Mouse (Mus musculus): ENCODE results near the gene Lrrc36.

Gene Lrrc36

GRCm38 (mm10) chr8:105481453-105481852 is 68.1 kb downstream of the Lrrc36 start:
- in situ Hi-C loops (cut with MboI; ENCODE audit: low sequenced_read_pairs), result loop anchor here (10.0 kb wide), 1 partner anchor 63 kb away; no protein-coding TSS in a partner anchor

- in situ Hi-C loops (cut with MboI; ENCODE audit: low sequenced_read_pairs), result loop anchor here (10.0 kb wide), 1 partner anchor 63 kb away; no protein-coding TSS in a partner anchor
These were observed 68.8 kb downstream of the Lrrc36 start for GRCm38 (mm10) chr8:105482123-105482522.

- in situ Hi-C loops (cut with MboI; ENCODE audit: low sequenced_read_pairs), result loop anchor here (10.0 kb wide), 1 partner anchor 61 kb away; no protein-coding TSS in a partner anchor
These were observed 70.0 kb downstream of the Lrrc36 start for GRCm38 (mm10) chr8:105483212-105484029.

- in situ Hi-C loops (cut with MboI; ENCODE audit: low sequenced_read_pairs), result loop anchor here (10.0 kb wide), 1 partner anchor 61 kb away; no protein-coding TSS in a partner anchor
These were observed 70.6 kb downstream of the Lrrc36 start for GRCm38 (mm10) chr8:105484030-105484368.

GRCm38 (mm10) chr8:105484392-105484791 is 71.0 kb downstream of the Lrrc36 start:
- in situ Hi-C loops (cut with MboI; ENCODE audit: low sequenced_read_pairs), result loop anchor here (10.0 kb wide), 1 partner anchor 60 kb away; no protein-coding TSS in a partner anchor

- in situ Hi-C loops (cut with MboI; ENCODE audit: low sequenced_read_pairs), result loop anchor here (10.0 kb wide), 1 partner anchor 57 kb away; no protein-coding TSS in a partner anchor
These were observed 74.7 kb downstream of the Lrrc36 start for GRCm38 (mm10) chr8:105488082-105488481.

GRCm38 (mm10) chr8:105489281-105489680 is 75.9 kb downstream of the Lrrc36 start:
- in situ Hi-C loops (cut with MboI; ENCODE audit: low sequenced_read_pairs), result loop anchor here (10.0 kb wide), 1 partner anchor 56 kb away; no protein-coding TSS in a partner anchor

- in situ Hi-C loops (cut with MboI; ENCODE audit: low sequenced_read_pairs), result no loop called here
These were observed 80.1 kb downstream of the Lrrc36 start for GRCm38 (mm10) chr8:105493495-105493894.

GRCm38 (mm10) chr8:105494566-105494965 is 81.2 kb downstream of the Lrrc36 start:
- in situ Hi-C loops (cut with MboI; ENCODE audit: low sequenced_read_pairs), result no loop called here

- in situ Hi-C loops (cut with MboI; ENCODE audit: low sequenced_read_pairs), result no loop called here
These were observed 82.3 kb downstream of the Lrrc36 start for GRCm38 (mm10) chr8:105495350-105496302.

GRCm38 (mm10) chr8:105496439-105497180 is 83.2 kb downstream of the Lrrc36 start, which contains the start of gene Zdhhc1:
TSS of gene Zdhhc1 (minus strand) at chr8:105496902.
- in situ Hi-C loops (cut with MboI; ENCODE audit: low sequenced_read_pairs), result no loop called here

GRCm38 (mm10) chr8:105499787-105500186 is 86.4 kb downstream of the Lrrc36 start:
- in situ Hi-C loops (cut with MboI; ENCODE audit: low sequenced_read_pairs), result no loop called here

- in situ Hi-C loops (cut with MboI; ENCODE audit: low sequenced_read_pairs), result no loop called here
These were observed 91.2 kb downstream of the Lrrc36 start for GRCm38 (mm10) chr8:105504617-105505016.

- in situ Hi-C loops (cut with MboI; ENCODE audit: low sequenced_read_pairs), result no loop called here
These were observed 93.6 kb downstream of the Lrrc36 start for GRCm38 (mm10) chr8:105506977-105507376.

- in situ Hi-C loops (cut with MboI; ENCODE audit: low sequenced_read_pairs), result no loop called here
These were observed 95.4 kb downstream of the Lrrc36 start for GRCm38 (mm10) chr8:105508758-105509157.

- in situ Hi-C loops (cut with MboI; ENCODE audit: low sequenced_read_pairs), result no loop called here
These were observed 96.8 kb downstream of the Lrrc36 start for GRCm38 (mm10) chr8:105509997-105510735.
